Mouse (Mus musculus): ENCODE data around the gene Lsm11. TPM values are rescaled to one million over a fixed set of nuclear protein-coding genes. Genes with fewer than 3 reads are reported as not detected.

The Lsm11 gene
- total and polyA plus RNA-seq, 3 experiments: 8.9 to 13.1 (median 11.0) TPM

DNA sequence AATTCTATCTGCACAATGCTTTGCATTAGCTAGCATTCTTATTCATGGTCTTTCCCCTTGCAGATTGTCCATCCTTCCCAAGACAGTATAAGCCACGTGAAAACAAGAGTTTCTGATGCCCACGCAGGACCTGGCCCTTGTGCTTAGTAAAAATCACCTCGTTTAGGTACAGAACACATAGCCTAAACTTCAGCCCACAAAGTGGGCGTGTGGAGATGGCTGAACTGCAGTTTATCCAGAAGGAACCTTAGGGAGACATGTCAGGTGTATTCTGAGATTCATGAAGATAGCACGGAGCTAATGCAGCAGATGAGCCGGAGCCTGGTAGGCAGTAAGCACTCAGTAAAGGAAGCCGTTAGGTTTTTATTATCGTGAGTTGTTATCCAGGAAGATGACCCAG, 23.7 kb downstream of the Lsm11 start:
- Histone ChIP-seq H3K79me2 (replicated peaks; ENCODE audit: control insufficient read depth, extremely low read depth, insufficient read depth, poor library complexity, severe bottlenecking) (no peaks in the 10 kb centered on the region), H3K27ac (ENCODE audit: insufficient read depth, low read depth) (no peak overlapping the region), H3K9ac (ENCODE audit: insufficient read depth, low read depth) (no peak overlapping the region), H3K4me1 (ENCODE audit: control insufficient read depth in 1 of 2, insufficient read depth in 2 of 2) (peaks cover 3% of the 10 kb centered on the region in 2 experiments; a peak in 3 of 4 replicates), H3K9me3 (replicated peaks; ENCODE audit: low read length) (no peaks in the 10 kb centered on the region), H3K36me3 (replicated peaks in 1 of 2; ENCODE audit: control insufficient read depth in 1 of 2, insufficient read depth in 1 of 2, low read length in 1 of 2) (no peaks in the 10 kb centered on the region), H3K4me2 (ENCODE audit: insufficient read depth, low read depth, poor library complexity, severe bottlenecking) (no peak overlapping the region), H3K27me3 (replicated peaks) (no peaks in the 10 kb centered on the region), H3K4me3 (replicated peaks in 1 of 3; ENCODE audit: low read depth in 2 of 3, low read length in 2 of 3, poor library complexity in 1 of 3) (no peak overlapping the region)
- in situ Hi-C loops (cut with MboI; ENCODE audit: low pct_ligation_motif_present, low pct_unique_long_range_greater_than_20kb, low sequenced_read_pairs) (no loop called here), dilution Hi-C loops (cut with MboI; ENCODE audit: extremely low pct_ligation_motif_present, extremely low pct_unique_long_range_greater_than_20kb, low sequenced_read_pairs) (no loop called here)
- no peak for DNase-seq (ENCODE audit: extremely low read depth)
- no peak for TF ChIP-seq JUND (conservative IDR thresholded peaks at IDR 0.05; ENCODE audit: low read depth, low read length)

DNA sequence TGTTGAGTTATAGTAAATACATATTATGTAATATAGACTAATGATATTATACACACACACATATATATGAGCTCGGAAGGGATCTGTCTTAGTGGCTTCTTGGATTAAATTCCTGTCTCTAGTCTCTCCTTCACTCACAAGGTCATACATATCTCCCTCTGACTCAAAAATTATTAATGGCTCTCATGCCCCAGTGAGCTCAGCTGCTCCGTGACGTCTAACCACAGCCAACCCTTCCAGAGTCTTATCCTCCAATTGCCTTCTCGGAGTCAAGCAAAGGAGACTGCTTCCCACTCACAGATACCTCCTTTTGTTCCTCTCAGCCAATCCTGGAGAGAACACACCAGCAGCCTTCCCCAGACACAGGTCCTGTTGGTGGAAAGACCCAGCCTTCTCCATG, 25.9 kb downstream of the Lsm11 start:
- Histone ChIP-seq H3K36me3 (replicated peaks in 1 of 2; ENCODE audit: control insufficient read depth in 1 of 2, insufficient read depth in 1 of 2, low read length in 1 of 2) (no peaks in the 10 kb centered on the region), H3K27ac (ENCODE audit: insufficient read depth, low read depth) (no peak overlapping the region), H3K9ac (ENCODE audit: insufficient read depth, low read depth) (no peak overlapping the region), H3K4me1 (ENCODE audit: control insufficient read depth in 1 of 2, insufficient read depth in 2 of 2) (peaks cover 3% of the 10 kb centered on the region in 2 experiments; a peak in 3 of 4 replicates), H3K4me2 (ENCODE audit: insufficient read depth, low read depth, poor library complexity, severe bottlenecking) (no peak overlapping the region), H3K27me3 (replicated peaks) (no peaks in the 10 kb centered on the region), H3K79me2 (replicated peaks; ENCODE audit: control insufficient read depth, extremely low read depth, insufficient read depth, poor library complexity, severe bottlenecking) (no peaks in the 10 kb centered on the region), H3K9me3 (replicated peaks; ENCODE audit: low read length) (no peaks in the 10 kb centered on the region), H3K4me3 (replicated peaks in 1 of 3; ENCODE audit: low read depth in 2 of 3, low read length in 2 of 3, poor library complexity in 1 of 3) (no peak overlapping the region)
- peak; percentile 36 for DNase-seq (ENCODE audit: extremely low read depth)
- dilution Hi-C loops (cut with MboI; ENCODE audit: extremely low pct_ligation_motif_present, extremely low pct_unique_long_range_greater_than_20kb, low sequenced_read_pairs) (no loop called here), in situ Hi-C loops (cut with MboI; ENCODE audit: low pct_ligation_motif_present, low pct_unique_long_range_greater_than_20kb, low sequenced_read_pairs) (no loop called here)
- no peak for TF ChIP-seq MAZ (IDR thresholded peaks at IDR 0.05; ENCODE audit: low read depth, low read length)
- no peak for TF ChIP-seq CTCF (conservative IDR thresholded peaks at IDR 0.05 in 1 of 2, IDR thresholded peaks at IDR 0.05 in 1 of 2; ENCODE audit: low read depth in 2 of 2, low read length in 2 of 2)
- TF ChIP-seq SIN3A (IDR thresholded peaks at IDR 0.05; ENCODE audit: low read length): no peak
- TF ChIP-seq CHD2 (IDR thresholded peaks at IDR 0.05; ENCODE audit: low read length): no peak
- TF ChIP-seq ZNF384 (IDR thresholded peaks at IDR 0.05; ENCODE audit: low read depth, low read length): no peak
- no peak for TF ChIP-seq UBTF (IDR thresholded peaks at IDR 0.05; ENCODE audit: low read depth, low read length)

DNA sequence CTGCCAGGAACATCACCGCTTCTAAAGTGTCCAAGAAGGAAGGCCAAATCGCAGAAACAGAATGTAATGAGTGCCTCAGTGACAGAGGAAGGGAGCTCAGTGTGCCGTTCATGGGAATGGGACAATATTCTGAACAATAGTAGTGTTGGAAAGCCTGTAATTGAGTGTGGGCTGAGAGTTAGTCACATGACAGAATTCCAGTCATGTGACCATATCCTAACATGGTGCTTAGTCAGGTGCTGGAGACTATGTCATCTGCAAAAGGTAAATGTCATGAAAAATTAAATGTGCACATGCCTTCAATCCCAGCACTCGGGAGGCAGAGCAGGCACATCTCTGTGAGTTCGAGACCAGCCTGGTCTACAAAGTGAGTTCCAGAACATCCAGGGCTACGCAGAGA, 26.7 kb downstream of the Lsm11 start:
- dilution Hi-C loops (cut with MboI; ENCODE audit: extremely low pct_ligation_motif_present, extremely low pct_unique_long_range_greater_than_20kb, low sequenced_read_pairs): no loop called here
- in situ Hi-C loops (cut with MboI; ENCODE audit: low pct_ligation_motif_present, low pct_unique_long_range_greater_than_20kb, low sequenced_read_pairs): no loop called here
- Histone ChIP-seq H3K36me3 (replicated peaks in 1 of 2; ENCODE audit: control insufficient read depth in 1 of 2, insufficient read depth in 1 of 2, low read length in 1 of 2) (peaks cover 0 to 1% of the 10 kb centered on the region in 2 experiments), H3K79me2 (replicated peaks; ENCODE audit: control insufficient read depth, extremely low read depth, insufficient read depth, poor library complexity, severe bottlenecking) (no peaks in the 10 kb centered on the region), H3K27me3 (replicated peaks) (no peaks in the 10 kb centered on the region), H3K27ac (ENCODE audit: insufficient read depth, low read depth) (no peak overlapping the region), H3K4me2 (ENCODE audit: insufficient read depth, low read depth, poor library complexity, severe bottlenecking) (no peak overlapping the region), H3K9ac (ENCODE audit: insufficient read depth, low read depth) (no peak overlapping the region), H3K4me3 (replicated peaks in 1 of 3; ENCODE audit: low read depth in 2 of 3, low read length in 2 of 3, poor library complexity in 1 of 3) (no peak overlapping the region), H3K4me1 (ENCODE audit: control insufficient read depth in 1 of 2, insufficient read depth in 2 of 2) (peaks cover 3% of the 10 kb centered on the region in 2 experiments; a peak in 3 of 4 replicates), H3K9me3 (replicated peaks; ENCODE audit: low read length) (no peaks in the 10 kb centered on the region)
- TF ChIP-seq BHLHE40 (IDR thresholded peaks at IDR 0.05; ENCODE audit: low read depth, low read length): 0 out of 2 replicates have a peak, but pooled peaks have one; percentile 23
- TF ChIP-seq MEF2A (IDR thresholded peaks at IDR 0.05; ENCODE audit: borderline replicate concordance, low read depth, low read length): no peak
- DNase-seq (ENCODE audit: extremely low read depth): no peak

Measured in CH12.LX (cell line).